Mouse (Mus musculus): ENCODE measurements around the gene Zfp422.

- TF ChIP-seq POLR2A (IDR thresholded peaks at IDR 0.05; ENCODE audit: insufficient read depth, low read depth, low read length) (no peak), CTCF (IDR thresholded peaks at IDR 0.05; ENCODE audit: insufficient read depth, low read depth, low read length) (no peak)
Measured at GRCm38 (mm10) chr6:116633741-116634695, 5.2 kb upstream of the Zfp422 start.
